Mouse (Mus musculus) bone marrow, adult 2 months (tissue): ENCODE data around the gene Nhlrc4.

Source experiments
- CTCF ChIP-seq: fragments of 200-500 bp; IDR thresholded peaks from 2 replicates; pipeline ENCODE4 v1.5.1; 2011; ENCODE audit warnings: low read length, control low read depth; ENCODE audit not compliant: control insufficient read depth, insufficient read depth
- POLR2A ChIP-seq: fragments of 200-500 bp; IDR thresholded peaks from 2 replicates; pipeline ENCODE4 v1.6.1; 2011; ENCODE audit warnings: low read depth, mild to moderate bottlenecking, control low read depth, low read length, borderline replicate concordance; ENCODE audit not compliant: control insufficient read depth

DNA sequence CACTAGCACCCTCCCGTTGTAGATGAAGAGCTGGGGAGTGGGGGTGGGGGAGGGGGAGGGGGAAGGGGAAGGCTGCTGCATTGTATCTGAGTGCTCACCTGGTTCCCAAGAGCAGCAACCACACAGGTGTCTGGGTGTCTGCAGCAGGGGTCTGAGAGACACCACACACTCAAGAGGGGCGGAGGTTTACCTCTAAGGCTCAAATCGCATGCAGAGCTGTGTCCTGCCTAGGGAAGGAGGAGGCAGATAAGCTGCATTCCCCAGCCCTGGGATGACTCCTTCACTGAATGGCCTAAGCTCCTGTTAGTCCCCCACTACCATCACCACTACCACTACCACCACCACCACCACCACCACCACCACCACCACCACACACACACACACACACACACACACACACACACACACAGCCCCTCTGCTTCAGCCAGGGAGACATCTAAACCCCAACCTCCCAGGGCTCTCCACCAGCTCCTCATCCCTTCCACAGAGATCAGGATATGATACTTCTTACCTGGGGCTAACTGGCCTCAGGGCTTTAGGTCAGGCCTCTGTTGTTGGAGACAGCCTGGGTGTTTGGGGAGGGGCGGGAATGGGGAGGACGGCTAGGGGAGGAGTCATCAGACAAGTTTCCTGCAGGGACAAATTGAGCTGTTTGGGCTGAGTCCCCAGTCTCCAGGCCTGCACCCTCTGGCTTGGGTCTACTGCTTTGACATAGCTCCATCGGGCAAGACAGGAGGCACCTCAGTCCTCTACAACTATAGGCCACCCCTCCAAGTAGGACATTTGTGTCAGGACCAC, at the start of gene Nhlrc4, which contains the start of gene Pigq:
- TF ChIP-seq POLR2A (no peak), CTCF (no peak)
